Mouse (Mus musculus): ENCODE measurements at regions not wholly inside any gene's neighbourhood (a gene's known extent, or its start where the extent isn't known, plus 50 kb on each side); places are given as distances from the start of the nearest gene placed in this dataset.

GRCm38 (mm10) chr2:51822976-51823375, 112.0 kb downstream of the Rbm43 start:
- no peaks in the 10 kb centered on the region for H3K36me3 ChIP-seq
- H3K9me3 ChIP-seq (replicated peaks) = no peaks in the 10 kb centered on the region
- 61% methylated on average over 2 of the region's 2 CpGs for WGBS
- no peak overlapping the region for H3K9ac ChIP-seq (replicated peaks)
- H3K27me3 ChIP-seq (replicated peaks) = no peaks in the 10 kb centered on the region
- no peak for ATAC-seq (ENCODE audit: low FRiP score)
- H3K4me3 ChIP-seq (replicated peaks) = no peak overlapping the region
- H3K27ac ChIP-seq (replicated peaks) = no peak overlapping the region
- H3K4me1 ChIP-seq = no peaks in the 10 kb centered on the region
- no peak overlapping the region for H3K4me2 ChIP-seq

- H3K4me1 ChIP-seq = peaks cover 5% of the 10 kb centered on the region; the same call in 1 of the 2 replicates
- WGBS = 36% methylated on average over 7 of the region's 7 CpGs
- no peak overlapping the region for H3K9ac ChIP-seq (replicated peaks)
- no peak overlapping the region for H3K4me2 ChIP-seq
- no peak overlapping the region for H3K27ac ChIP-seq (replicated peaks)
- H3K27me3 ChIP-seq (replicated peaks) = no peaks in the 10 kb centered on the region
- no peak overlapping the region for H3K4me3 ChIP-seq (replicated peaks)
- H3K36me3 ChIP-seq = no peaks in the 10 kb centered on the region
- no peaks in the 10 kb centered on the region for H3K9me3 ChIP-seq (replicated peaks)
- ATAC-seq (ENCODE audit: low FRiP score) = no peak
These were observed 104.5 kb downstream of the Rbm43 start for GRCm38 (mm10) chr2:51830286-51830944.

GRCm38 (mm10) chr2:51830965-51831720, 103.8 kb downstream of the Rbm43 start:
- Histone ChIP-seq H3K4me3 (replicated peaks) (no peak overlapping the region), H3K9me3 (replicated peaks) (no peaks in the 10 kb centered on the region), H3K36me3 (no peaks in the 10 kb centered on the region), H3K27me3 (replicated peaks) (no peaks in the 10 kb centered on the region), H3K9ac (replicated peaks) (no peak overlapping the region), H3K4me1 (peaks cover 5% of the 10 kb centered on the region; the same call in 1 of the 2 replicates), H3K4me2 (no peak overlapping the region), H3K27ac (replicated peaks) (no peak overlapping the region)
- 45% methylated on average over 9 of the region's 9 CpGs for WGBS
- ATAC-seq (ENCODE audit: low FRiP score) = no peak

- ATAC-seq (ENCODE audit: low FRiP score) = no peak
- 69% methylated on average over 5 of the region's 5 CpGs for WGBS
- Histone ChIP-seq H3K36me3 (no peaks in the 10 kb centered on the region), H3K9ac (replicated peaks) (no peak overlapping the region), H3K4me2 (no peak overlapping the region), H3K27ac (replicated peaks) (no peak overlapping the region), H3K27me3 (replicated peaks) (no peaks in the 10 kb centered on the region), H3K4me1 (no peaks in the 10 kb centered on the region), H3K4me3 (replicated peaks) (no peak overlapping the region), H3K9me3 (replicated peaks) (no peaks in the 10 kb centered on the region)
These were observed 97.1 kb downstream of the Rbm43 start for GRCm38 (mm10) chr2:51837864-51838263.

- H3K9me3 ChIP-seq (replicated peaks) = no peaks in the 10 kb centered on the region
- no peak overlapping the region for H3K9ac ChIP-seq (replicated peaks)
- H3K27ac ChIP-seq (replicated peaks) = no peak overlapping the region
- no peak overlapping the region for H3K4me3 ChIP-seq (replicated peaks)
- H3K27me3 ChIP-seq (replicated peaks) = no peaks in the 10 kb centered on the region
- ATAC-seq (ENCODE audit: low FRiP score) = peak; percentile 53
- 80% methylated on average over 3 of the region's 3 CpGs for WGBS
- H3K4me2 ChIP-seq = no peak overlapping the region
- no peaks in the 10 kb centered on the region for H3K36me3 ChIP-seq
- H3K4me1 ChIP-seq = no peaks in the 10 kb centered on the region
These were observed 94.2 kb downstream of the Rbm43 start for GRCm38 (mm10) chr2:51840808-51841207.

GRCm38 (mm10) chr2:51844831-51845230, 90.1 kb downstream of the Rbm43 start:
- 87% methylated on average over 8 of the region's 8 CpGs for WGBS
- H3K4me3 ChIP-seq (replicated peaks) = no peak overlapping the region
- no peak overlapping the region for H3K4me2 ChIP-seq
- peaks cover 11% of the 10 kb centered on the region; the same call in 1 of the 2 replicates for H3K4me1 ChIP-seq
- no peak for ATAC-seq (ENCODE audit: low FRiP score)
- H3K9ac ChIP-seq (replicated peaks) = no peak overlapping the region
- no peaks in the 10 kb centered on the region for H3K27me3 ChIP-seq (replicated peaks)
- no peaks in the 10 kb centered on the region for H3K36me3 ChIP-seq
- no peaks in the 10 kb centered on the region for H3K9me3 ChIP-seq (replicated peaks)
- no peak overlapping the region for H3K27ac ChIP-seq (replicated peaks)

GRCm38 (mm10) chr2:51847556-51847955, 87.4 kb downstream of the Rbm43 start:
- Histone ChIP-seq H3K27me3 (replicated peaks) (no peaks in the 10 kb centered on the region), H3K4me2 (no peak overlapping the region), H3K36me3 (no peaks in the 10 kb centered on the region), H3K4me3 (replicated peaks) (no peak overlapping the region), H3K9me3 (replicated peaks) (no peaks in the 10 kb centered on the region), H3K9ac (replicated peaks) (no peak overlapping the region), H3K27ac (replicated peaks) (no peak overlapping the region), H3K4me1 (peaks cover 11% of the 10 kb centered on the region; the same call in 1 of the 2 replicates)
- ATAC-seq (ENCODE audit: low FRiP score) = no peak
- 44% methylated on average over 4 of the region's 4 CpGs for WGBS

GRCm38 (mm10) chr2:51847964-51848363, 87.0 kb downstream of the Rbm43 start:
- Histone ChIP-seq H3K9me3 (replicated peaks) (no peaks in the 10 kb centered on the region), H3K27ac (replicated peaks) (no peak overlapping the region), H3K4me3 (replicated peaks) (no peak overlapping the region), H3K4me2 (no peak overlapping the region), H3K36me3 (no peaks in the 10 kb centered on the region), H3K4me1 (peaks cover 11% of the 10 kb centered on the region; the same call in 1 of the 2 replicates), H3K9ac (replicated peaks) (no peak overlapping the region), H3K27me3 (replicated peaks) (no peaks in the 10 kb centered on the region)
- WGBS = 47% methylated on average over 6 of the region's 6 CpGs
- ATAC-seq (ENCODE audit: low FRiP score) = no peak

GRCm38 (mm10) chr2:51848491-51848890, 86.5 kb downstream of the Rbm43 start:
- 14% methylated on average over 2 of the region's 2 CpGs for WGBS
- Histone ChIP-seq H3K4me3 (replicated peaks) (no peak overlapping the region), H3K27ac (replicated peaks) (no peak overlapping the region), H3K9ac (replicated peaks) (no peak overlapping the region), H3K27me3 (replicated peaks) (no peaks in the 10 kb centered on the region), H3K9me3 (replicated peaks) (no peaks in the 10 kb centered on the region), H3K4me1 (peaks cover 11% of the 10 kb centered on the region; the same call in 1 of the 2 replicates), H3K36me3 (no peaks in the 10 kb centered on the region), H3K4me2 (no peak overlapping the region)
- no peak for ATAC-seq (ENCODE audit: low FRiP score)

GRCm38 (mm10) chr2:51850581-51850980, 84.4 kb downstream of the Rbm43 start:
- ATAC-seq (ENCODE audit: low FRiP score) = no peak
- 79% methylated on average over 9 of the region's 9 CpGs for WGBS

GRCm38 (mm10) chr2:51851711-51852110, 83.3 kb downstream of the Rbm43 start:
- Histone ChIP-seq H3K27me3 (replicated peaks) (no peaks in the 10 kb centered on the region), H3K4me2 (no peak overlapping the region), H3K36me3 (no peaks in the 10 kb centered on the region), H3K27ac (replicated peaks) (no peak overlapping the region), H3K9ac (replicated peaks) (no peak overlapping the region), H3K4me3 (replicated peaks) (no peak overlapping the region), H3K4me1 (peaks cover 9% of the 10 kb centered on the region; the same call in 1 of the 2 replicates), H3K9me3 (replicated peaks) (no peaks in the 10 kb centered on the region)
- no peak for ATAC-seq (ENCODE audit: low FRiP score)
- WGBS = 89% methylated on average over 7 of the region's 7 CpGs

More at GRCm38 (mm10) chr2:51850581-51850980, 84.4 kb downstream of the Rbm43 start:
- no peaks in the 10 kb centered on the region for H3K9me3 ChIP-seq (replicated peaks)
- H3K4me3 ChIP-seq (replicated peaks) = no peak overlapping the region
- no peaks in the 10 kb centered on the region for H3K27me3 ChIP-seq (replicated peaks)
- H3K9ac ChIP-seq (replicated peaks) = no peak overlapping the region
- peaks cover 13% of the 10 kb centered on the region; the same call in 1 of the 2 replicates for H3K4me1 ChIP-seq
- no peak overlapping the region for H3K27ac ChIP-seq (replicated peaks)
- H3K36me3 ChIP-seq = no peaks in the 10 kb centered on the region
- no peak overlapping the region for H3K4me2 ChIP-seq

GRCm38 (mm10) chr2:51857226-51857625, 77.7 kb downstream of the Rbm43 start:
- Histone ChIP-seq H3K9me3 (replicated peaks) (no peaks in the 10 kb centered on the region), H3K9ac (replicated peaks) (no peak overlapping the region), H3K36me3 (no peaks in the 10 kb centered on the region), H3K4me1 (0 out of 2 replicates have a peak, but pooled peaks cover 2% of the 10 kb centered on the region), H3K27me3 (replicated peaks) (no peaks in the 10 kb centered on the region), H3K4me2 (no peak overlapping the region), H3K27ac (replicated peaks) (no peak overlapping the region), H3K4me3 (replicated peaks) (no peak overlapping the region)
- ATAC-seq (ENCODE audit: low FRiP score) = no peak

All from neural tube, embryonic 15.5 days (tissue).